11 mouse cellular contexts compared by ENCODE assay signal in the genomic region with DNA sequence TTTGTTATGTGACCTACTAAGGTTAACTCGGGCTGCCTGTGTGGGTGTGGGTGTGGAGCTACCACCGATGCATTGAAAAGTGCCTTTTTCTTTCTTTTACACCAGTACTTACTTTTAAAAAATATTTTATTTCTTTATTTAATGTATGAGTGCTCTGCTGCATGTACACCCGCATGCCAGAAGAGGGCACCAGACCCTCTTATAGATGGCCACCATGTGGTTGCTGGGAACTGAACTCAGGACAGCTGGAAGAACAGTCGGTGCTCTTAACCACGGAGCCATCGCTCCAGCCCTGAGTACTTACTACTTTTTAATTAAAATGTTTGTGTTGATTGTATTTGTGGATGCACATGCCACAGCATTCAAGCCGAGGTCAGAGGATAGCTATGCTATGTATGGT. TPM values are rescaled to one million over a fixed set of nuclear protein-coding genes. Genes with fewer than 3 reads are reported as not detected.
DNase-seq lines count a peak whose midpoint lies in the region; ATAC-seq and TF ChIP-seq lines count a peak whose summit lies in the region.
"Had no signal": no experiment of that assay in that cellular context is flagged by ENCODE, and none has a peak within 500 bp of the region (broad histone marks: within the 10 kb centered on the region; RNA-seq: fewer than 3 reads in every experiment).

No protein-coding gene starts in this region.

- TF ChIP-seq EP300 in stomach, postnatal 0 days (optimal IDR thresholded peaks at IDR 0.05): no peak

- no peak for TF ChIP-seq POLR2A in lung, adult 2 months (IDR thresholded peaks at IDR 0.05; ENCODE audit: borderline replicate concordance, extremely low read depth, low read depth, low read length)

- DNase-seq in cerebellum, postnatal 10 days: peak; percentile 33 to 38
- no peak for DNase-seq in cerebellum, adult 11-12 months
- DNase-seq in lung, adult 2 months: peak; percentile 14
- DNase-seq in lung, postnatal 25 days (ENCODE audit: low spot score): no peak
- peak; percentile 7 for DNase-seq in c-Kit-positive CD71-positive TER-119-positive erythroid progenitor cells, embryonic 14.5 days (ENCODE audit: low spot score)
- DNase-seq in stomach, postnatal 0 days (ENCODE audit: low spot score): peak; percentile 28
- no peak for DNase-seq in layer of hippocampus, adult 9-10 months (ENCODE audit: low spot score)
- DNase-seq in left cerebral cortex, postnatal 36 days (ENCODE audit: low spot score in 2 of 2): no peak

- no peak overlapping the region for H3K27ac ChIP-seq in stomach, postnatal 0 days (replicated peaks)
- H3K27ac ChIP-seq: midbrain, embryonic 12.5 days; stomach, embryonic 15.5 days had no signal

- intact Hi-C loops in left cerebral cortex, postnatal 36 days (cut with DNase I): no loop called here

- H3K27me3 ChIP-seq in stomach, postnatal 0 days (ENCODE audit: control insufficient read depth, insufficient read depth, low read length): no peaks in the 10 kb centered on the region

- H3K4me3 ChIP-seq in lung, adult 2 months (replicated peaks; ENCODE audit: extremely low read depth, low read depth, low read length): no peak overlapping the region
- no peak overlapping the region for H3K4me3 ChIP-seq in stomach, postnatal 0 days (ENCODE audit: low read depth, low read length)
- H3K4me3 ChIP-seq: midbrain, embryonic 12.5 days; stomach, embryonic 15.5 days had no signal

- no peak overlapping the region for H3K4me2 ChIP-seq in stomach, postnatal 0 days (replicated peaks; ENCODE audit: low read depth)
- H3K4me2 ChIP-seq: midbrain, embryonic 12.5 days; stomach, embryonic 15.5 days had no signal

- H3K9ac ChIP-seq in stomach, postnatal 0 days (ENCODE audit: low read length): no peak overlapping the region
- H3K9ac ChIP-seq: midbrain, embryonic 12.5 days; stomach, embryonic 15.5 days had no signal

- no peaks in the 10 kb centered on the region for H3K9me3 ChIP-seq in stomach, postnatal 0 days (ENCODE audit: control insufficient read depth, low read length)
- H3K9me3 ChIP-seq: midbrain, embryonic 12.5 days; stomach, embryonic 15.5 days had no signal

- H3K36me3 ChIP-seq in stomach, postnatal 0 days (ENCODE audit: control insufficient read depth, insufficient read depth, low read length): no peaks in the 10 kb centered on the region
- H3K36me3 ChIP-seq: midbrain, embryonic 12.5 days; stomach, embryonic 15.5 days had no signal

- H3K4me1 ChIP-seq in lung, adult 2 months (ENCODE audit: control insufficient read depth, insufficient read depth, low read length): no peaks in the 10 kb centered on the region
- no peaks in the 10 kb centered on the region for H3K4me1 ChIP-seq in stomach, postnatal 0 days (replicated peaks; ENCODE audit: control insufficient read depth, insufficient read depth)
- H3K4me1 ChIP-seq: midbrain, embryonic 12.5 days; stomach, embryonic 15.5 days had no signal

- peak; percentile 66 for TF ChIP-seq CTCF in lung, adult 2 months (IDR thresholded peaks at IDR 0.05; ENCODE audit: insufficient read depth, low read length)
- TF ChIP-seq CTCF in stomach, postnatal 0 days (IDR thresholded peaks at IDR 0.05; ENCODE audit: low read depth): peak; percentile 75

- ATAC-seq in stomach, postnatal 0 days (ENCODE audit: low FRiP score, low TSS enrichment): no peak
- ATAC-seq: intestine, embryonic 16.5 days had no signal

- 41% methylated on average over 7 of the region's 7 CpGs for WGBS in lung, adult 2 months
- WGBS in stomach, postnatal 0 days: 39% methylated on average over 7 of the region's 7 CpGs

RNA-seq across cellular contexts. Expression of a gene that starts 8.6 kb away (rescaled TPM):
- 0.31 and 0.40 TPM in 2 replicates for polyA plus RNA-seq in lung, adult 2 months (2012; rRNA removed)
- polyA plus RNA-seq in stomach, postnatal 0 days (2015; fragmentation: Nextera tagmentation; extraction: Ambion mirVana): 0.05 and 0.17 TPM in 2 replicates
- total RNA-seq in left cerebral cortex, postnatal 36 days (2021): under 1 TPM; 0.17 to 0.54 TPM
- polyA plus RNA-seq: intestine, embryonic 16.5 days; midbrain, embryonic 12.5 days; stomach, embryonic 15.5 days had no signal

RNA-seq across cellular contexts. Expression of a gene that starts 38.0 kb away (rescaled TPM):
- polyA plus RNA-seq in lung, adult 2 months (2012; rRNA removed): 4.2 and 14.2 TPM in 2 replicates
- polyA plus RNA-seq in stomach, postnatal 0 days (2015; fragmentation: Nextera tagmentation; extraction: Ambion mirVana): 3.2 and 12.3 TPM in 2 replicates
- under 1 TPM in 1 of 2 experiments, not detected in 1; 0.39 TPM for total RNA-seq in left cerebral cortex, postnatal 36 days (2021)

RNA-seq across cellular contexts. Expression of a gene that starts 58.7 kb away (rescaled TPM):
- polyA plus RNA-seq in lung, adult 2 months (2012; rRNA removed): 4.6 and 9.2 TPM in 2 replicates
- 13.8 and 16.5 TPM in 2 replicates for polyA plus RNA-seq in stomach, postnatal 0 days (2015; fragmentation: Nextera tagmentation; extraction: Ambion mirVana)
- total RNA-seq in left cerebral cortex, postnatal 36 days (2021): under 1 TPM; 0.25 to 0.43 TPM

Comparison
In these comparisons a context has a peak if more than half of its experiments do, and no peak if none do; other contexts are left out.
1. DNase-seq: peak in cerebellum, postnatal 10 days (2 of 2), lung, adult 2 months (single experiment), c-Kit-positive CD71-positive TER-119-positive erythroid progenitor cells, embryonic 14.5 days (single experiment) and stomach, postnatal 0 days (single experiment); none in cerebellum, adult 11-12 months (single experiment), lung, postnatal 25 days (single experiment), layer of hippocampus, adult 9-10 months (single experiment) and left cerebral cortex, postnatal 36 days (0 of 2).